Mouse (Mus musculus) gastrocnemius, adult 8-10 months (tissue): Measurements from ENCODE around the gene Mov10. TPM values are rescaled to one million over a fixed set of nuclear protein-coding genes. Genes with fewer than 3 reads are reported as not detected.
"Not testable (repeated sequence)": the region's sequence is repeated elsewhere in the genome, so short reads cannot be mapped to it uniquely, and the experiment has no call there.

Experiments
- DNase-seq, 2 experiments: peaks; one replicate each; pipeline ENCODE4 v3.0.0; 2022; ENCODE audit warnings: low spot score in 2 of 2
- total RNA-seq, 4 experiments: library from RNA; stranded (reverse); gene quantifications; 2 replicates each; pipeline ENCODE4 v1.2.4; 2022

Mov10 gene
- total RNA-seq, 4 experiments from 2014 or later: 0.32 to 0.92 (median 0.54) TPM

GRCm38 (mm10) chr3:104782061-104782681 is 36.2 kb downstream of the Mov10 start:
- peak; percentile 75 to 83 for DNase-seq

DNA sequence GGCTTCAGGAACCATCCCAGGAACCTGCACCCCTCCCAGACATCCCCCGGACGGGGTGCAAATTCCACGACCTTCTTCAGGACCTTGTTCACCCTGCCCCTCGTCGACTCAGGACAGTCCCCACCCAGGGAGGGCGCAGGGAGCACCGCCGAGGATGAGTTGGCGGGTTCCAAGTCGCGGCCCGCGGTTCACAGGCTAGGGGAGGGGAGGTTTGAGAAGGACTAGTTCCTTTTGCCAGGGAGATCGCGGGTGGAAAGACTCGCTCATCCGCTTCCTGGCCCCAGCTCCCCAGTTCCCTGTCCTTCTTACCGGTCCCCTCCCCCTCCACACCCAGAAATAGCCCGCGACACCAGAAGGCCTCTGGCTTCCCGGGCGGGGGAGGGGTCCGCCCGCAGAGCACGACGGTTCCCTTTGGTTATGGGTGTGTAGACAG is 36.9 kb downstream of the Mov10 start, which contains the start of gene Fam19a3:
Fam19a3 (minus strand) TSS at position 370 of the 433 bp plus-strand sequence.
- peak; percentile 77 to 79 for DNase-seq

GRCm38 (mm10) chr3:104780561-104781420 is 37.6 kb downstream of the Mov10 start, which contains the start of gene Ppm1j:
TSS of gene Ppm1j (plus strand) at chr3:104781056.
- peak; percentile 81 to 85 for DNase-seq

DNA sequence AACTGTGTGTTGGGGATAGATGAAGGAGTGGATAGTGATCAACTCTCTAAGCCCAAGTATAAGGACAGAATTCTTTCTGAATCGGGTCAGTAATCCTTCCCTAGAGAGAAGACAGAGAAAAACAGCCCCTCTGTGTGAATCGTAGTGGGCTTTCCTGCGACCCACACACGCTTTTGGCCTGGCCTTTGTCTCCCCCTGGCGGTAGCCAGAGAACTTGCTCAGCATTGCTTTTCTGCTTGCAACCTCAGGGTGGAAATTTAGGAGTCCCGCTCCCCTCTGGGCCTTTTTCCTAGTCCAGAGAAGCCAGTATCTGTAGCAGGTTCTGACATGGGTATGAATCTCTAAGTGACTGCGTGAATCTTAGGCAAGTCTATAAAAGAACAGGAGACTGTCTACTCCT is 38.4 kb downstream of the Mov10 start:
- DNase-seq: no peak

- no peak for DNase-seq
These were observed 41.0 kb downstream of the Mov10 start for GRCm38 (mm10) chr3:104777342-104777741.

DNA sequence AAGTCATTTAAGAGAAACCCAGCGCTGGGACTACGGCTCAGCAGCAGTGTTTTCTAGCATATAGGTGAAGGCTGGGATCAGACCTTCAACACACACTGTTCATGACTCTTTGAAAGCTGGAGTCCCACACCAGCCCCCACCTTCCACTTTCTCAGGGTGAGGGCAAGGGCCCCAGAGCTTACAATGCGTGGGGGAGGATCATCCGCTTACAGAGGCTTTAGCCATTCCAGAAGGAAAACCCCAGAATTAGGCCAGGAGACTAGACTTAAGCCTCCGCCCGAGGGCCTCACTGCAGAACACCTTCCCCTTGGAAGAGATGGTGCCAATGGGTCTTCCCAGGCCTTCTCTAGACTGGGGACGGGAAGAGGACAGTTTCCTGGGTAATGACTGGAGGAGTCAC is 45.1 kb downstream of the Mov10 start:
- no peak for DNase-seq

GRCm38 (mm10) chr3:104771460-104771859 is 46.9 kb downstream of the Mov10 start:
- no peak for DNase-seq

DNA sequence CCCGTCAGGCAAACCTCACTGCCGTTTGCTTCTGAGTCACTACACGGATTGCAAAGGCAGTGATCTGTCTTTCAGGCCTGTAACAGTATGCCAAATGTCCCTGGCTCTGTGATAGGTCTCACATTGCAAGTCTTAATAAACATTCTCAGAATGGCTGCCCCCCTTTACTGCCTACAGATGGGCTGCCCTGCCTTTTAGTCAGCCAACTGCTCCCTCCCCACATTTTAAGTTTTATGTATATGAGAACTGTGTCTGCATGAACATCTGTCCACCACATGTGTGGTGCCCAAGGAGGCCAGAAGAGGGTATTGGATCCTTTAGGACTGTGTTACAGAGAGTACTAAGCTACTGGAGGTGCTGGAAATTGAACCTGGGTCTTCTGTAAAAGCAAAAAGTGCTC is 47.4 kb downstream of the Mov10 start:
- no peak for DNase-seq

- no peak for DNase-seq
These were observed 48.3 kb downstream of the Mov10 start for GRCm38 (mm10) chr3:104770035-104770434.

DNA sequence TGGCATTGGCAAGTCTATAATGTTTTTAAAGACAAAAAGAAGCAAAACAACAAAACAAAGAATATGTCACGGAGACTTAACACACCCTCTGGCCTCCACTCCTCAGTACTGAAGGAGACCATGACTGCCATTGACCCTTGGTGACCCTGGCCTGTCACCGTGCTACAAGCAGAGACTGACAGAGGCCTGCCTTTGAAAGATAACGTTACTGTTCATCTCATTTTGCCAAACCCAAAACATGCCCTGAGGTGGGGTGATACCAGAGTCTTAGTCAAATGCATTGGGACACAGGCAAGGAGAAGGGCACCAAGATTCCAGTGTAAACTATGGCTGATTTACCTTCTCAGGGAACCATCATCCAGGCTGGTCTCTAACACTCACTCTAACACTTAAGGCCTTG is 49.2 kb downstream of the Mov10 start:
- no peak for DNase-seq

GRCm38 (mm10) chr3:104767716-104768115 is 50.6 kb downstream of the Mov10 start:
- no peak for DNase-seq

DNA sequence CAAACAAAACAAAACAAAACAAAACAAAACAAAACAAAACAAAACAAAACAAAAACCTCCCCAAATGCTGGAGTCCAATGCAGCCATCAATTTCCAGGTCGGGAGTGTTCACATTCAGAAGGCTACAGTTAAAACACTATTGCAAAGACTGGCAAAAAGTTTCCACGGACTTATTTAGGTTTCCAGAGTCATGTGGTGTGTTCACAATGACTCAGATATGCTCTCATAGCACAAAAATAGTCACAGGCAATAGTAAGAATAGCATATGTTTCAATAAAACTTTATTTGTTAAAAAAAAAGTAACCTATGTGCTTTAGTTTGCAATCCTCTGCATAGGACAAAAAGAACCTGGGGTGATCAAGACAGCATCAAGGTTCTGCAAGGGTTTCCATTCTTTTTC is 51.2 kb downstream of the Mov10 start:
- DNase-seq: no peak

- DNase-seq: no peak
These were observed 53.3 kb downstream of the Mov10 start for GRCm38 (mm10) chr3:104765021-104765420.

DNA sequence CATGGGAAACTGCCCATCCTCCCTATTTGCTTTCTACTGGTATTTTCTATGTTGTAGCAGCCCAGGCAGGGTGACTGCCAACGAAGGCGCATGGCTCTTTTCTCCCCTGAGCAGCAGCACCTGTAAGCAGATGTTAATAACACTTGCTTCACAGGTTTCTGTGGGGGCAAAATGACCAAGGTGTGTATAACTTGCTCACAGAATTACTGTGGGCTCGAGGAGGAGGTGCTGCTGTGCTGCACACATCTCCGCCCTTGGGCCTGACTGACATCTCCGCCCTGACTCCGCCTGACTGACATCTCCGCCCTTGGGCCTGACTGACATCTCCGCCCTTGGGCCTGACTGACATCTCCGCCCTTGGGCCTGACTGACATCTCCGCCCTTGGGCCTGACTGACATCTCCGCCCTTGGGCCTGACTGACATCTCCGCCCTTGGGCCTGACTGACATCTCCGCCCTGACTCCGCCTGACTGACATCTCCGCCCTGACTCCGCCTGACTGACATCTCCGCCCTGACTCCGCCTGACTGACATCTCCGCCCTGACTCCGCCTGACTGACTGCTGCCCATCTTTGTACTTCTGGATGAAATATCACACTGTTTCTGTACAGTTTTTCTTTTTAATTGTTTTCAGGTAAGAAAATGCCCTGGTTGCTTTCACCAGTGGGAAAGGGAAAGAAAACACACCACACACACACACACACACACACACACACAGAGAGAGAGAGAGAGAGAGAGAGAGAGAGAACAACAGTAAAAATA is 56.1 kb downstream of the Mov10 start:
- not testable (repeated sequence) for DNase-seq

DNA sequence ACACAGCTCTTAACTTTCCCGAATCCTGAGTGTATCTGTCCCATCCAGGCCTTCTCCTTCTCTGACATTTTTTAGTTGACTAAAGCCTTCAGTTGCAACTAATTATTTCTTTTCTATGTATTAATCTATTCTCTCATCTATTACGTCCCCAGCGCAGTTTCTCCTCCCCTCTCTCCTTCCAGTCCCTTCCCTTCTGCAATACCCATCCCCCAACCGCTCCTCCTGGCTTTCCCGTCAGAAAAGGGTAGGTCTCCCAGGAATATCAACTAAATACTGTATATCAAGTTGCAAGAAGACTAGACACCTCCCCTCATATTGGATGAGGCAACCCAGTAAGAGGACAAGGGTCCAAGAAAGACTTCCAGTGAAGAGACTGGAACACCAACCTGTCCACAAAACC is 59.5 kb downstream of the Mov10 start:
- no peak for DNase-seq

DNA sequence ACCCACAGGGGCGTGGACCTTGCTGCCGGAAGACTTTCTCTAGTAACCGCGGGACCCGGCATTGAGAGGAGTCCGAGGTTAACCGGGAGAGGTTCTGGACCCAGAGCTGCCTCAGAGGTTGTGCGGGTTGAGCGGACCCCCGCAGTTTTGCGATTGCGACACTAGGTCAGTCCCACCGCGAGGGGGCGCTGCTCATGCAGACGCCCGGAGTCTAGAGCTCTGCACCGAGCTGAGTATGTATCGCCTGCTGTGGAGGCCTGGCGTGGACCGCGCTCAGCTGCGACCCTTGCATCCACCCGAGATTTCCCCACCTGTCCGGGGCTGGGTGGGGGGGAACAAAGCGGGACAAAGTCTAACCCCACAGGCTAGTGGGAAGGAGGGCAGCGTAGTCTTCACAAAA is 60.0 kb downstream of the Mov10 start:
- peak; percentile 25 to 46 for DNase-seq

- not testable (repeated sequence) for DNase-seq
These were observed 65.5 kb downstream of the Mov10 start for GRCm38 (mm10) chr3:104752845-104753244.

Other genes starting within 250 kb of the Mov10 start
- 10 to 100 TPM; 22.5 to 27.1 (median 24.3) TPM for gene Slc16a1, start 179.9 kb downstream of the Mov10 start, total RNA-seq
- gene Ppm1j, start 37.5 kb downstream of the Mov10 start, total RNA-seq: 10 to 100 TPM; 33.3 to 41.9 (median 35.3) TPM
- gene Fam19a3, start 36.7 kb downstream of the Mov10 start, total RNA-seq: 1 to 10 TPM; 1.9 to 3.2 (median 2.6) TPM
- gene Rhoc, start 30.2 kb downstream of the Mov10 start, total RNA-seq: 10 to 100 TPM; 30.2 to 33.5 (median 32.0) TPM
- 10 to 100 TPM; 18.3 to 27.3 (median 21.0) TPM for gene St7l, start 45.4 kb upstream of the Mov10 start, total RNA-seq
- gene Capza1, start 45.9 kb upstream of the Mov10 start, total RNA-seq: 10 to 100 TPM in 3 of 4 experiments, 1 to 10 TPM in 1; 9.9 to 16.3 (median 14.5) TPM
- gene Wnt2b, start 143.4 kb upstream of the Mov10 start, total RNA-seq: under 1 TPM; 0.07 to 0.46 (median 0.10) TPM
- gene Cttnbp2nl, start 234.6 kb upstream of the Mov10 start, total RNA-seq: 1 to 10 TPM; 2.7 to 5.5 (median 4.0) TPM
- gene 4930564D02Rik, start 248.3 kb upstream of the Mov10 start, total RNA-seq: not detected